Mouse (Mus musculus) thymus, postnatal 4 days (tissue): ENCODE data around the gene Dnajb1.
A peak's percentile ranks its signal among the peaks of the same experiment; 100 is the strongest.

ENCODE experiments used
- DNase-seq: peaks from one replicate; pipeline ENCODE4 v3.0.0; 2021

The Dnajb1 gene

DNA sequence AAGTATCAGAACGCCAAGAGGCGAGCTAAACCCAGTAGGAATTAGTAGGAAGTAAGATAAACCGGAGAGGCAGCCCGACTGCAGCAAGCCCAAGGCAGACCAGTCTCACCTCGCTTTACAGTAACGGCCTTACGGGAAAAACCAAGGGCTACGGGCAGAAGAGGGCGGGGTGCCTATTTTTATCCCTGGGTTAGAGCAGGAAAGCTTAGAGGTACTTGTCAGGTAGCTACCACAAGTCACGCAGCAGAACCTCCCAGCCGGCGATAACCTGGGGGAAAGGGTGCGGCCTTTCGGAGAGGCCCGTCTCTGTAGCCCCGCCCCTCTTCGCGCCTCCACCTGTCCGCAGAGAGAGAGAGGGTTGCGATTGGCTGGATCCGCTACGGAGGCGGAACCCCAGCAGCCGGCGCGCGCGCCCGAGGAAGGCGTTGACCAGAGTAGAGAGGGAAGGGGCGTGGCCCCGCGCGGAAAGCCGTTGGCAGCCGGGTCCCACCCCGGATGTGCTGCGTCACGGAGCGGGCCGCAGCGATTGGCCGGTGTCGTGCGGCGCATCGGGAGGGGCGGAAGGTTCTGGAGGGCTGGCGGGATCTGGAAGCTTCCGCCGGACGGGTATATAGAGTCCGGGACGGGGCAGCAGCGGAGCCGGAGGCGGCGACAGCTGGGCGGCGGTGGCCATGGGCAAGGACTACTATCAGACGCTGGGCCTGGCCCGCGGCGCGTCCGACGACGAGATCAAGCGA, at the start of gene Dnajb1, which contains the start of gene Tecr:
Gene Dnajb1 (plus strand): TSS at position 533 of the 737 bp plus-strand sequence.
Gene Tecr (minus strand): TSS at position 311 of the 737 bp plus-strand sequence.
- peak; percentile 100 for DNase-seq

DNA sequence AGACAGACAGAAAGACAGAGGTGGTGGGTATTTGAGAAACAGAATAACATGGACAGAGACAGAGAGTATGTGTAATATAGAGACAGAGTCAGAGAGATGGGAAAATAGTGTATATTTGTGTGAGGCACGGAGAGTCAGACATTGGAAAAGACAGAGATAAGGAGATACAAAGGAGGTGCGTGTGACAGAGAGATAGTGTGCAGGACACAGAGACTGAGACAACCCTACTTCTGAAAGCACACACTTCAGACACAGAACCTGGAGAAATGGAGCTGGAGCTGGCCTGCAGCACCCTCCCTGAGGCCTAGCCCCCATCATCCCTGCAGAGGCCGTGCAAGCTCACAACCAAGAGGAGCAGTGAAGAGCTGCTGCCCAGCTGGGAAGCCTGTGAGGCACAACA, 45.3 kb upstream of the Dnajb1 start:
- DNase-seq, result no peak

DNA sequence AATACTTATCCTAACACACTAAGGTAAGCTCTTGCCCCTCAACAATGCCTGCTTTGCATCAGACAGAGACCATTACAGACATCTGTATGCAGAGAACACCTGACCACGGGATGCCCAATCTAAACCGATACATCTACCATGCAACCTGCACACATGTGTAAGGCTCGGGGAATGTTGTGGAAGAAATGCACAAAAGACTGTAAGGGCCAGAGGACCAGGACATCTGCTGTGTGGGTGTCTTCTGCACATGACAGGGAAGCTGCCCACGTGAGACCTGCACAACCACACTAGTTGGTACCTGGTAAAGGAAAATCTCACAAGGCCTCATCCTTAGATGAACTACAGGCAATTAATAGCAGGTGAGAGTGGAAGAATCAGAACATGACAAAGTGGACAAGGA, 44.7 kb upstream of the Dnajb1 start:
- DNase-seq, result no peak

DNA sequence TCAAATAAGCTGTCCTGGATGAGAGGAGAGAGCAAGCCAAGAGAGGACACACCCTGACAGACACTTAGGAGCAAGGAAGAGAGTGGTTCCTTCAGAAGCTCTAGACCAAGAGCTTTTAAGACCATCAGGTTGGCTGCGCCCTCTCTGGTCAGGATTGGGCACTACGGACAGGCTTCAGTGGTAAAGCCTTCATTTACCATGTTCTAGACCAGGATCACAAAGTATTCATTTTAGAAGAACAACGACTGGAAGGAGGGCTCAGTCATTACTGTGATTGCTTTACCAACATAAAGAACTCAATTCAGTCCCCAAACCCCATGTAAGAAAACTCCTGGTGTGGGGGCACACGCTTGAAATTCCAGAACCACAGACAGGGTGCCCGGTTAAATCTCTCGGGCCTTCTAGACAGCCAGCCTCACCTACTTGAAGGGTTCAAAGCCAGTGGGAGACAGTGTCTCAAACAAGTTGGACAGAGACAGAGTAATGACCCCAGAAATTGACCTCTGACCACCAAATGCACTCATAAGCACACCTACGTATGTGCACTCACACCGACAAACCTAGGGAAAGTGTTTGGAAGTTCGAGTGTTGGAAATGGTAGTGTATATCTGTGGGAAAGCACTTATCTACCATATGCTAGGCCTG, 42.1 kb upstream of the Dnajb1 start:
- DNase-seq, result peak; percentile 70

DNA sequence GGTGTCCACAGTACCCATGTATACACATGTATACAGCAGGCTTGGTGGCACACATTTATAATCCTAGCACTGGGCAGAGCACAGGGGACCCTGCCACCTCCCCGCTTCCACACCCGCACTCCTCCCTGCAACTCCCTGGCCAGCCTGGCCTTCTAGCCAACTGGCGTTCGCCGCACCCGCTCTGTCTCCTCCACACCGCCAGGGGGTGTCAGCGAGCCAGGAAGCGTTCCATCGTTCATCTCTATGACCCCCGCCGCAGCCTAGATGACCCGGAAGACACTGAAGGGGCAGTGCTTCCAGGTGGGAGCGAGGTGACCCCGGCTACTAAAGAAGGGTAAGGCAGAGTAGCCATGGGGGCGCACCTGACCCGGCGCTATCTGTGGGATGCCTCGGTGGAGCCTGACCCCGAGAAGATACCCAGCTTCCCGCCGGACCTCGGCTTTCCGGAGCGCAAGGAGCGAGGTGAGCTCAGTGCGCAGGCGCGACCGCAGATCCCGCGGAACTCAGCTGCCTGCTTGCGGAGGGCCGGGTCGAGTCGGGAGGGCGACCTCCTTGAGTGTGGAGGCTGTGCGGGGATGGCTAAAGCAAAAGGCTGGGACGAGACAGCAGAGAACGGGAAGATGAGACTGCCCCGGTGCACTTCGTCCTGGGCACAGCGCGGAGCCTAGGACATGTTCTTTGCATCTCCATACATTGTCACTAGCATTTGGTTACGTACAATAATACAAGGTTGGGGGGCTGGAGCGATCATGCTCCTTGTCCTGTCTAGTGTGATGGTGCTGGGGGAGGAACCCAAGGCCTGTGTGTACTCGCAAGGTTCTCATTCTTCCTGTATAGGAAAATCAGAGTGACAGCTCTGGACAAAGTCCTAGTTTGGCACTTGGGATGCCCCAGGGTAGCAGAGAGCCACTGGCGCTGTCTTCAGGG, 41.3 kb upstream of the Dnajb1 start, which contains the start of gene Ndufb7:
Gene Ndufb7 (plus strand): TSS at position 203 of the 927 bp plus-strand sequence.
- DNase-seq, result peak; percentile 98

DNA sequence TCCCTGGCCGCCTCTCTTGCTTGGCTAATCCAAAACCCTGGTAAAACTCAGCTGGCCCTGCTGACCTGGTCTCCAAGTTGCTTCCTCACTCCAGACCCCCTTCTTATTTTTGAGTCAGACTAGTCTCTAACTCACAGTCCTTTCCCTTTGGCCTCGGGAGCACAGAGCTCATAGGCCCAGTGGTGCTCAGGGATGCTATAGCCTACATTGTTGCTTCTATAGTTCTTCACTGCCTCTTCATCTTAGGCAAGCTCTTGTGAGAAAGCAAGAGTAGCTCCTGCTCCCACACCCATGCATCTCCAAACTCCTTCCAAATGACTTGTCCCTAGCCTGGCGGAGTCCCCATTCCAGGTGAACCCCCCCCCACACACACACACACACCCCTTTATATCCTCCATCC, 40.3 kb upstream of the Dnajb1 start:
- DNase-seq, result peak; percentile 7

DNA sequence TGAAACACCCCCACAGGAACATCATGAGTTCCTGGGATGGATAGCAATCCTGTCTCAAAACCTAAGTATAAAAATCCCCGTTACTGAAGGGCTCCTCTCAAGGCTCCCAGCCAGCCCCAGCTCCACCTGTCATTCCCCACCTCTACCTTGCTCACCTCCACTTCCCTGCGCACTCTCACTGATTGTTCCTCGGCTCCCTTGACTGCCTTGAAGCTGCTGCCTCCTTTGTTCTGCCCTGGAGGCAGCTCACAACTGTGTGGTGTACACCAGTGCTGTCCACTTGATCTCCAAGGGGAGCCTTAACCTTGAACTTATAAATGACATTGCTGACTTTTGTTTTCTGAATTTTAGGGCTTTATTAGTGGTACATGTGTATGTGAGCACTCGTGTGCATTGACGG, 39.9 kb upstream of the Dnajb1 start:
- DNase-seq, result peak; percentile 8

DNA sequence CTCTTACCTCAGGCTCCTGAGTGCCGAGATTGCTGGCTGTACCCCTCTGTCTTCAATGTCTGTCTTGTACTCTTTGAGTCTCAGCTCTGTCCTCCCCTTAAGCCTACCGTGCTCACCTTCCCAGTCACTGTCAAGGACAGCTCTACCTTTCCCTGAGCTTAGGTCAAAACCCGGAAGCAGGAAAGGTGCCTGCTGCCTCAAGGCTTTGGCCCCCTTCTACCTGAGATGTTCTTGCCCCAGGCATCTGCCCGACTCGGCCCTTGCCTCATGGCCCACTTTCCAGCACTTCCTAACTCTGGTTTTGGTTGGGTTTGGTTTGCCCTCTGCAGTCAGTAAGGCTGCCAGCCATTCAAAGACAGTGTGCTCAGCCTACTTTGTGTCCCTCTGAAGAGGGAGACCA, 39.2 kb upstream of the Dnajb1 start:
- DNase-seq, result no peak

DNA sequence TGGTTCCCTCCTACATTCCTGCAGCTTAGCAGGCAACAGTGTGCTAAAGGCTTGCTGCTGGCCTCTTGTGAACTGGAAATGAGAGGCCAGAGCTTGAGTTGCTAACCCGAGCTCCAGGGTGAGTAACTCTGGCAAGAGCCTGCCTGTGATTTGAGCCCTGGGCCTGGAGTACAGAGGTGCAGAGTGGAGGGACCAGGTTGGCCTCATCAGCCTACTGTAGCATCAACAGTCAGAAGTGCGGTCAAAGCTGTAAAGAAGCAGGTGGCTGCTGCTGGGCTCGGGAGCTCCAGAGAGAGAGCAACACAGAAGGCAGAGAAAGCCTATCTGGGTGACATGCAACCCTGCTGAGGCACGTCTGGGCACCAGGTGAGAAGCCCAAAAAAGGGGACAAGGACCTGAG, 38.8 kb upstream of the Dnajb1 start:
- DNase-seq, result peak; percentile 7

DNA sequence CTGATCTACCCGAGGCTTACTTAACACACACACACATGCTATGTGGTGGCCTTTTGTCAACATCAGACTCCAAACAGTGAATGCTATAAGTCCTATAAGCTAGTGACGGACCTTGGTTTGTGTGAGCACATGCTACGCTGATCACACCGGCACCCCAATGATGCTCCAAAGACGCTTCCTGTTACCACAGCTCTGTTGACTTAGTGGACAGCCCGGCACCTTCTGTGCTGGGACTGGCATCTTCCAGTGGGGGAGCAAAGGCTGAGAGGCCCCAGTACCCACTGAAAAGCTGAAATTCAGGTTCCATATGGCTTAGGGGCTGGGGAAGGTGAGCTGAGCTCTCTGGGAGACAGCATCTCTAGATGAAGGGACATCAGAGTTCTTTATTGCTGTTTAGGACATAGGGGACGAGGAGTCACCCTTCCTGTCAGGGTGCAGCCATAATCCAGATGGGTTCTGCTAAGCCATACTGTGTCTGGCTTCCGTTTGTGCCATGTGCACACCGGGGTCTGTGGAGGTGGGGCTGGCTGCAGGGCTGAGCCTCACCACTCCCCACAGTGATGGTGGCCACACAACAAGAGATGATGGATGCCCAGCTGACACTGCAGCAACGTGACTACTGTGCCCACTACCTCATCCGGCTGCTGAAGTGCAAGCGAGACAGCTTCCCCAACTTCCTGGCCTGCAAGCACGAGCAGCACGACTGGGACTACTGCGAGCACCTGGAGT, 37.6 kb upstream of the Dnajb1 start:
- peak; percentile 7 for DNase-seq

DNA sequence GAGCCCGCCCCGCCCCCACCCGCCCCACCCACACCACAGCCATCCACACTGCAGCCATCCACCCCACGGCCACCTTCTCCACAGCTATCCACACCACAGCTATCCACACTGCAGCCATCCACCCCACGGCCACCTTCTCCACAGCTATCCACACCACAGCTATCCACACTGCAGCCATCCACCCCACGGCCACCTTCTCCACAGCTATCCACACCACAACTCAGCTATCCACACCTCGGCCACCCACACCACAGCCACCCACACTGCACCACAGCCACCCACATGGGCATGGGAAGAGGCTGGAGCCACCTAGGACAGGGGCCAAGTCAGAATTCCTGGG, 37.0 kb upstream of the Dnajb1 start:
- peak; percentile 6 for DNase-seq

DNA sequence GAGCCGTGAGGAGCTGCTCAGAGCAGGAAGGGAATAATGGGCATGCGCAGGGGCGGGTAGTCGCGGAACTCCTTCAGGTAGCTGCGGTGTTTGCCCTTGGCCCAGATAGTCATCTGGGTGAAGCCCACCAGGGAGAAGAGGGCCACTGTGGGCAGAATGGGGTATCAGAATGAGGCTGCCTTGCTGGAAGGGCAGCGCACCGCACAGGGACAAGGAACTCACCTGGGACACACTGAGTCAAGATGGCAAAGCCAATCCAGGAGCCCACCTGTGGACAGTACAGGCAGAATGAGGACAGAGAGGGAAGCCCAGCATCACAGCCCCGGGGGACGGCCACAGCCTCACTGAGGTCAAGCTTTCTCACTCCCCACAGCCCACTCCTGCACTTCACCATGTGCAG, 36.2 kb upstream of the Dnajb1 start:
- peak; percentile 12 for DNase-seq

DNA sequence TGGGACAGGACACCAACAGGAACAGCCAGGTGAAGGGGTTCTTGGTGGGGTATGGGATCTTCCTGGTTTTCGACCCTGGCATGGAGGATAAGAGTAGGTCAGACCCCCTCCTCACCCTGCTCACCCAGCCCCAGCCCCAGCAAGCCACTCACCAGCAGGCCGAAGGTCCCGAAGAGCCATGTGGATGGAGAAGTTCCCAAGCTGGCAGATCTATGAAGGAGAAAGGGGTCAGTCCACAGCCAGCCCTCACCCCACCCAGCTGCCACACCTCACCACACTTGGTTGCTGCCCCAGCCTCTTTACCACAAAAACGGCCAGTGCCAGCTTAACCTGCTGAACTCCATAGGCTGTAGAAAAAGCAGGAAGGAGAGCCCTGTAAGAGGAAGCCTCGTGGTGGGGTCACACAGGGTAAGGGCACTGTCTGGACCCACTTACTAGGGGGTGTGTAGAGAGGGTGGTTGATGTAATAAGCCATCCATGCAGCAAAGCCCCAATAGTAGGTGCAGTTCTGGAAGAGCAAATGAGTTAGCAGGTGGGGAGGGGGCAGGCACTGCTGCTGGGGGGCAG, 35.7 kb upstream of the Dnajb1 start:
- peak; percentile 14 for DNase-seq

DNA sequence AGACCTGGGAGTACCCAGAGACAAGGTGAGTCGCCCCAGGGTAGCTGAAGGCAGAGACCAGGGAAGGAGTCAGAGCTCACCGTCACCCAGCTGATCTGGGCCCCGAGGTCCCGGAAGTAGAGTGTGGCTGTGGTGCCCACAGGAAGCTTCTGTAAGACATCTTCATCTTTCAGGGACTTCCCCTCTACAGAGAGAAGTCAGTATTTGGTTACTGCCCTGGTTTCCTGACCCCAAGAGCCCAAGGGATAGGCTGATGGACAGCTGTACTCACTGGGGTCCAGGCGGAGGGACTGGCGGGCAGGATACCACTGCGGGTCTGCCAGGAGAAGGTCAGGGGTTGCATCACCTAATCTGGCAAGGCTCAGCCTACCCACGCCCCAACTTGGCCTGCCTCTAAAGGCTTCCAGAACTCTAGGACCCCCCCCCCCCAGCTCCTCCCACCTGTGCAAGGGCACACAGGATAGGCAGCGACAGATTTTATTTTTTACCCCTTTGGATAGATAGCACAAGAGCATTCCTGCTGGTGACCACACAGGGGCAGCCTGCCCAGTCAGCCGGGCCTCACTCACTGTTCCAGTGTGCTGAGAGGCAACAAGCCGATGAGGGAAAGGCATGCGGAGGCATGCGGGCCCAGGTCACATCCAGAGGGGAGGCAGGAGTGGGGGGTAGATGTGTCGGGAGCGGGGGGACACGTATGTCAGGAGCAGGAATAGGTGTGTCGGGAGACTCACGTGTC, 34.7 kb upstream of the Dnajb1 start:
- peak; percentile 71 for DNase-seq

DNA sequence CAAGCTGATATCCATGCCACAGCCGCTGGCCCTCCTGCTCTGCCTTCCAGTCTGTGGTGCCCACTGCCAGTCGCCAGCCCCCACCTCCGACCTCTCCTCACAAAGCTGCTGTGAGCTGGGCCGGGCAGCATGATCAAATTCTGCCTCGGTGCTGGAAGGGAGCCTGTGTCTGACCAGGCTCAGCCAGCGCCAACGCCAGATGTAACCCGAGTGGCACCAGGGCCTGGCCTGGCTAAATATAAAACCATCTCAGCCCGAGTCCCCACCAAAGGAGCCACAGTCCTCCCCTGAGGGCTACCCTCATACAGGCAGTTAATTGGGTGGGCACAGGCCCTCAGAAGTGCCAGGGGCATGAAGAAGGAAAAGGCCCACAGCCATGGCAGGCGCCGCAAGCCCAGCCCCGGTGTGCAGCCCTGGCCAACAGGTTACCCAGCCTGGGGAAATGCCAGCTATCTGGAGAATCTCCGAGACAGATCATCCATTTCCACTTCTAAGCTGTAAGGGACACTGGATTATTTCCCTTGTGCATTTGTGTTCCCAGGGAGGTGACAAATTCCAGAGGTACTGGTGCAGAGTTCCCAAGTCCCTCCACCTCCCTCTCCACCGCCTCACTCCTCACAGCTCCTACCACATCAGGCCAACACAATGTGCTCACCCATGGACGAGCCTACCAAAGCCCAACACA, 33.2 kb upstream of the Dnajb1 start:
- peak; percentile 10 for DNase-seq

DNA sequence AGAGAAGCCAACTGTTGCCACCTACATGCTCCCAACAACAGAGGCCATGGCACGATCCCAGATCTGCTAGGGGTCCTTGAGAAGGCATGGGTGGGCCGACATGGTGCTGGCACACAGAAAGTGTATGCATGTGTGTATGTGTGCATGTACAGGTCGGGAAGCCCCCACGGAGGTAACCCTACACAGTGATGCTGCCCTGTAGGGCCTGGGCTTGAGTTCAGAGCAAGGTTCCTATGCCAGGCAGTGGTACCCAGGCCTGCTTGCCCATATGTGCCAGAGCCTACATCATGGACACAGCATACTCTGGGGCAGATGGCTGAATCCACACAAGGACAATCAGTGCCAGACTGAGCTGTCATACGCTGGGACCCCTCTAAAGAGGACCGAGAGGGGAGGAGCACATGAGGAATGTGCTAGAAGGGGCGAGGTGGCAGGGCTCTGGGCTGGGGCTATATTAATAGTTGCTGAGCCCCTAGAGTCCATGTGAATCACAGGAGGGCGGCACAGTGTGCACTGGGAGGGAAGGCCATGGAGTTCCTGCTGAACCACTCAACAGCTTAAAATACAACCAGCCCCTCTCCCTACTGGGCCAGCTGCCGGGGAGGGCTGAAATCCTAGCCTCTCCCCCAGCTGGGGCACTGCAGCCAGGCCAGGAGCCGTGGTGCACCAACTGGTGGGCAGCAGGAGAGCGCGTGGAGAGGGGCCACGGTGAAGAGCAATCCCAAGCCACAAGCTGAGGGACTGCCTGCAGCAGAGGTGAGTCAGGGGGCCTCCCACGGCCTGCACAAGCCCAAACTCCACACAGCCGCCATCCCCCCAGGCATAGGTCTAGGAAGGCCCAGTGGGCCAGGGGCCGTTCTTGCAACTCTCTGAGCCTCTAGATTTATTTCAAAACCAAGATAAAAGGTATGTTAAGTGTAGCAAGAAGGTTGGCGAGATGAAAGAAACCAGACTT, 32.2 kb upstream of the Dnajb1 start:
- DNase-seq, result peak; percentile 8

DNA sequence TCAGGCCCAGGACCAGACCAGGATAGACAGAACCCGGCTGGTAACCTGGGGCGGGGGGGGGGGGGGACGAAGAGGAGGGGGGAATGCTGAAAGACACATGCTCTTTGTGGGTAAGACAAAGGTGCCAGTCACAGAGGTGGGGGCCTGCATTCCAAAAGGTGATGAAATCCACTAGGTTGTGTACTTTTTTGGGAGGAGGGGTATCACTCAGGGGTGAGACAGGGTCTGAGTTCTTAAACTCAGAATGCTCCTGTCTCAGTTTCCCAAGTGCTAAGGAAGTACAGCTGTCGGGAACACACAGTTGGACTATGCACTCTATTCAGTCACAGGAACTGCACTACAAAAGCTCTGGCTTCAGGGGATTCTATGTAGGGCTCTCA, 31.5 kb upstream of the Dnajb1 start:
- DNase-seq, result no peak

DNA sequence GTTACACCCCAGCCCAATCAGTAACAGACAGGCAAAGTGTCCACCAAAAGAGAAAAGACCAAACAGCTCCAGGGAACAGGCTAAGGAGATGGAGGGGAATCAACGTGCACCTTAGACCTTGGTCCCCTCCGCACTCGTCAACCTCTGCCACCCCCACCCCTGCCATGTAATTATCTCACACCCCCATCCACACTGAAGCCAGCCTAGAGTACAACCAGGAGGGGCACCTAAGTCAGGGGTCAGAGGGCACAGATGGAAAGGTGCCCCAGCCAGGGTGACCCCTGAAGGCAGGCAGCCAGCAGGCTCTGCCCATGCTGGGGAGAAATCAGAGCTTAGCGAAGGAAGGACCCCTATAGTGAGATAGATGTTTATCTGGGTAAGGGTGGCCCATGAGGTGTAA, 31.1 kb upstream of the Dnajb1 start:
- no peak for DNase-seq

DNA sequence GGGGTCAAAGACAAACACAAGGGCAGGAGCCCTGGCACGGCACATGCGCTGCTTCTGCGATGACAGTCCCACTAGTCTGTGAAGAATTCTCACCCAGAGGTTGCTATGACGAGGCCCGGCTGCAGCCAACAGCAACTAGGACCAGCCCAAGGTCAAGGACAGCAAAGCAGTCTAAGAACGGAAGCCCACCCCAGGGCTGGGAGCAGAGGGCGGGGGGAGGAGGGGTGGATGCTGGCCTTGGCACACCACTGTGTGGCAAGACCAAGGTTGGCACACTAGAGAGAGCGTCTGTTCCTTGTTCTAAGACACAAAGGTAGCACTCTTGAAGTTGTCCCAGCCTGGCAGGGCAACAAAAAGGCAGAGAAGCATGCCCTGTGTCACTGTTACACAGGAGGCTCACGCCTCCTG, 30.6 kb upstream of the Dnajb1 start:
- DNase-seq, result peak; percentile 7
